Mouse (Mus musculus) embryonic fibroblast, embryonic 13.5 days (primary cell): ENCODE measurements around the gene Tfe3.
"Not testable (repeated sequence)": the region's sequence is repeated elsewhere in the genome, so short reads cannot be mapped to it uniquely, and the experiment has no call there.

ENCODE experiments used
- CTCF ChIP-seq: IDR thresholded peaks from 2 replicates; pipeline ENCODE4 v1.5.1; 2011; ENCODE audit warnings: mild to moderate bottlenecking, control low read depth, low read length, moderate library complexity, borderline replicate concordance; ENCODE audit not compliant: insufficient read depth
- POLR2A ChIP-seq: IDR thresholded peaks from 2 replicates; pipeline ENCODE4 v1.6.1; 2011; ENCODE audit warnings: low read depth, mild to moderate bottlenecking, control low read depth, low read length, moderate library complexity

DNA sequence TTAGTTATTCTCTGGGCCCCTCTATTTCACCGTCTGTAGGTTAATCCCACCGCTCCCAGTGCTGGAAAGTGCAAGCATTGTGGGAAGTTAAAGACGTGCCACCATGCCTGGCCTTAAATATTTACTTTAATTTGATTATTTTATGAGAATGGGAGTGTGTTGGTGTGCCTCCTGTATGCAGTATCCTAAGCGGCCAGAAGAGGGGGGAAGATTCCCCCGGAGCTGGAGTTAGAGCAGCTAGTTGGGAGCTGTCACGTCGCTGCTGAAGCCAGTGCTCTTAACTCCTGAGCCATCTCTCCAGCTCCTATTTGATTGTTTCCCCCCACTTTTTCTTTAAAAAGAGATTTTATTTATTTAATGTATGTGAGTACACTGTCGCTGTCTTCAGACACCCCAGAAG, 52.7 kb downstream of the Tfe3 start:
- not testable (repeated sequence) for TF ChIP-seq CTCF, POLR2A
